16 mouse cellular contexts compared by ENCODE assay signal in the genomic region with DNA sequence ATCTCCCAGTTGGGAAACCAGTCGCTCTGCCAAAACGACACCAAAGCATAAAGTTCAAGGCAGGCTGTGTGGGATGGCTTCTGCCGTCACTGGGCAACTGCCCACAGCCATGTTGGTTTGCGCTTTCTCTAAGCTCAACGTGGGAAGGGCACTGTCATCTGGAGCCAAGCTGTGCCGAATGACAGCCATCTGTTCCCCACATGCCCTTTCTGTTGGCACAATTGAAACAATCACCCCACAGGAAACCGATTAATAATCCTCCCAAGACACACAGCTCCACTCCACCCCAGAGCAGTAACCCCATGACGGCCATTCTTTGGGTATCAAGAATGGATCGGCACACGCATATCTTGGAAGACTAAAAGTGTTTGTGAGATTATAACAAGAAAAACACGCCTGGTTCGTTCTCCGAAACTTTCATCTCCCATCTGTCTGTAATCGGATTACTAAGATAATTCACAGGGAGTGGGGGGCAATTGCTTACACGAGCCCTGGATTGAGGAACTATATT. TPM values are rescaled to one million over a fixed set of nuclear protein-coding genes. Genes with fewer than 3 reads are reported as not detected.
DNase-seq lines count a peak whose midpoint lies in the region; ATAC-seq and TF ChIP-seq lines count a peak whose summit lies in the region.
"Had no signal": no experiment of that assay in that cellular context is flagged by ENCODE, and none has a peak within 500 bp of the region (broad histone marks: within the 10 kb centered on the region; RNA-seq: fewer than 3 reads in every experiment).

No protein-coding gene starts in this region.

- no peaks in the 10 kb centered on the region for H3K27me3 ChIP-seq in forebrain, embryonic 11.5 days (ENCODE audit: control insufficient read depth, insufficient read depth, low read length)
- H3K27me3 ChIP-seq in forebrain, embryonic 10.5 days (ENCODE audit: poor library complexity, severe bottlenecking), result no peaks in the 10 kb centered on the region
- H3K27me3 ChIP-seq in cerebellum, adult 2 months (ENCODE audit: control insufficient read depth, insufficient read depth, low read length), result no peaks in the 10 kb centered on the region
- H3K27me3 ChIP-seq in hindbrain, embryonic 12.5 days, result no peaks in the 10 kb centered on the region
- no peaks in the 10 kb centered on the region for H3K27me3 ChIP-seq in intestine, embryonic 15.5 days (replicated peaks)
- H3K27me3 ChIP-seq: limb, embryonic 12.5 days; neural tube, embryonic 13.5 days; stomach, embryonic 15.5 days had no signal

- no peak overlapping the region for H3K27ac ChIP-seq in forebrain, embryonic 11.5 days (ENCODE audit: low read depth, low read length)
- H3K27ac ChIP-seq in forebrain, embryonic 10.5 days, result no peak overlapping the region
- H3K27ac ChIP-seq in cerebellum, adult 2 months (ENCODE audit: insufficient read depth, low read length), result peak overlapping the region; percentile 95; the same call in 1 of the 2 replicates
- H3K27ac ChIP-seq in hindbrain, embryonic 12.5 days, result no peak overlapping the region
- no peak overlapping the region for H3K27ac ChIP-seq in intestine, embryonic 15.5 days
- H3K27ac ChIP-seq: limb, embryonic 12.5 days; neural tube, embryonic 13.5 days; stomach, embryonic 15.5 days had no signal

- no peaks in the 10 kb centered on the region for H3K4me1 ChIP-seq in forebrain, embryonic 11.5 days (replicated peaks; ENCODE audit: control insufficient read depth, insufficient read depth, low read length)
- H3K4me1 ChIP-seq in forebrain, embryonic 10.5 days, result no peaks in the 10 kb centered on the region
- peaks cover 21% of the 10 kb centered on the region for H3K4me1 ChIP-seq in cerebellum, adult 2 months (ENCODE audit: control insufficient read depth, insufficient read depth, low read length)
- no peaks in the 10 kb centered on the region for H3K4me1 ChIP-seq in hindbrain, embryonic 12.5 days
- H3K4me1 ChIP-seq in intestine, embryonic 15.5 days (replicated peaks), result 0 out of 2 replicates have a peak, but pooled peaks cover 2% of the 10 kb centered on the region
- H3K4me1 ChIP-seq: limb, embryonic 12.5 days; stomach, embryonic 15.5 days had no signal

- H3K4me2 ChIP-seq in forebrain, embryonic 11.5 days (ENCODE audit: low read depth, low read length, severe bottlenecking), result no peak overlapping the region
- no peak overlapping the region for H3K4me2 ChIP-seq in hindbrain, embryonic 12.5 days (replicated peaks)
- H3K4me2 ChIP-seq in intestine, embryonic 15.5 days (replicated peaks), result no peak overlapping the region
- H3K4me2 ChIP-seq: limb, embryonic 12.5 days; neural tube, embryonic 13.5 days; stomach, embryonic 15.5 days had no signal

- H3K9ac ChIP-seq in forebrain, embryonic 11.5 days (ENCODE audit: low read length), result no peak overlapping the region
- no peak overlapping the region for H3K9ac ChIP-seq in hindbrain, embryonic 12.5 days
- H3K9ac ChIP-seq in intestine, embryonic 15.5 days, result no peak overlapping the region
- H3K9ac ChIP-seq: limb, embryonic 12.5 days; neural tube, embryonic 13.5 days; stomach, embryonic 15.5 days had no signal

- DNase-seq in forebrain, embryonic 11.5 days (ENCODE audit: low spot score), result no peak
- DNase-seq in forebrain, embryonic 10.5 days (ENCODE audit: extremely low spot score, low spot score), result no peak
- peak; percentile 90 to 96 for DNase-seq in cerebellum, adult 2 months
- DNase-seq in left cerebral cortex, postnatal 25 days (ENCODE audit: low spot score in 2 of 2), result peak; percentile 7 to 49
- DNase-seq in spleen, postnatal 36 days (ENCODE audit: low spot score in 2 of 2), result no peak
- DNase-seq in lung, postnatal 4 days, result no peak
- DNase-seq: adrenal gland, adult 2 months; gastrocnemius, postnatal 25 days; kidney, adult 11 months; lung, postnatal 10 days had no signal

- peak; percentile 45; the same call in 1 of the 2 replicates for TF ChIP-seq POLR2A in cerebellum, adult 2 months (IDR thresholded peaks at IDR 0.05; ENCODE audit: borderline replicate concordance, insufficient read depth, low read length)

- WGBS in forebrain, embryonic 11.5 days, result 68% methylated on average over 15 of the region's 15 CpGs
- WGBS in forebrain, embryonic 10.5 days, result 79% methylated on average over 15 of the region's 15 CpGs
- 8% methylated on average over 15 of the region's 15 CpGs for WGBS in cerebellum, adult 2 months
- WGBS in hindbrain, embryonic 12.5 days, result 58% methylated on average over 15 of the region's 15 CpGs
- 86% methylated on average over 15 of the region's 15 CpGs for WGBS in intestine, embryonic 15.5 days

- intact Hi-C loops in left cerebral cortex, postnatal 25 days (cut with DNase I), result no loop called here

- TF ChIP-seq CTCF in cerebellum, adult 2 months (IDR thresholded peaks at IDR 0.05; ENCODE audit: borderline replicate concordance, insufficient read depth, low read depth, low read length), result no peak

- H3K9me3 ChIP-seq in forebrain, embryonic 11.5 days (ENCODE audit: control insufficient read depth, low read length), result no peaks in the 10 kb centered on the region
- H3K9me3 ChIP-seq in forebrain, embryonic 10.5 days, result no peaks in the 10 kb centered on the region
- H3K9me3 ChIP-seq in hindbrain, embryonic 12.5 days (replicated peaks), result no peaks in the 10 kb centered on the region
- no peaks in the 10 kb centered on the region for H3K9me3 ChIP-seq in intestine, embryonic 15.5 days
- H3K9me3 ChIP-seq: G1E; limb, embryonic 12.5 days; neural tube, embryonic 13.5 days; stomach, embryonic 15.5 days had no signal

- H3K36me3 ChIP-seq in forebrain, embryonic 11.5 days (ENCODE audit: control insufficient read depth, insufficient read depth, low read length), result no peaks in the 10 kb centered on the region
- no peaks in the 10 kb centered on the region for H3K36me3 ChIP-seq in forebrain, embryonic 10.5 days (replicated peaks)
- no peaks in the 10 kb centered on the region for H3K36me3 ChIP-seq in hindbrain, embryonic 12.5 days
- H3K36me3 ChIP-seq in intestine, embryonic 15.5 days, result no peaks in the 10 kb centered on the region
- H3K36me3 ChIP-seq: G1E; limb, embryonic 12.5 days; neural tube, embryonic 13.5 days; stomach, embryonic 15.5 days had no signal

- H3K4me3 ChIP-seq in forebrain, embryonic 11.5 days (ENCODE audit: low read depth, low read length), result no peak overlapping the region
- H3K4me3 ChIP-seq in forebrain, embryonic 10.5 days, result no peak overlapping the region
- H3K4me3 ChIP-seq in cerebellum, adult 2 months (replicated peaks; ENCODE audit: insufficient read depth, low read depth, low read length), result peak overlapping the region; percentile 0
- H3K4me3 ChIP-seq in hindbrain, embryonic 12.5 days, result no peak overlapping the region
- no peak overlapping the region for H3K4me3 ChIP-seq in intestine, embryonic 15.5 days (replicated peaks)
- H3K4me3 ChIP-seq: limb, embryonic 12.5 days; neural tube, embryonic 13.5 days; stomach, embryonic 15.5 days had no signal

- 0 out of 2 replicates have a peak, but pooled peaks have one; percentile 33 for ATAC-seq in forebrain, embryonic 11.5 days (replicated peaks; ENCODE audit: low FRiP score)
- peak; percentile 60; the same call in 1 of the 2 replicates for ATAC-seq in hindbrain, embryonic 12.5 days (ENCODE audit: low FRiP score)
- no peak for ATAC-seq in intestine, embryonic 15.5 days

RNA-seq across cellular contexts. Expression of gene Foxn2, which starts 52.0 kb away (rescaled TPM):
- polyA plus RNA-seq in forebrain, embryonic 11.5 days (2014; fragmentation: Nextera tagmentation; extraction: Ambion mirVana), result 7.1 and 9.5 TPM in 2 replicates
- polyA plus RNA-seq in forebrain, embryonic 10.5 days (2016; fragmentation: Nextera tagmentation; extraction: Ambion mirVana), result 14.3 and 14.5 TPM in 2 replicates
- polyA plus RNA-seq in cerebellum, adult 2 months (2012; rRNA removed), result 20.1 and 21.5 TPM in 2 replicates
- 13.4 and 15.2 TPM in 2 replicates for polyA plus RNA-seq in hindbrain, embryonic 12.5 days (2016; fragmentation: Nextera tagmentation; extraction: Ambion mirVana)
- 10 to 100 TPM; 15.2 to 15.4 TPM for total RNA-seq in left cerebral cortex, postnatal 25 days (2021)
- 16.2 and 16.4 TPM in 2 replicates for polyA plus RNA-seq in intestine, embryonic 15.5 days (2015; fragmentation: Nextera tagmentation; extraction: Ambion mirVana)

Comparison
In these comparisons a context has a peak if more than half of its experiments do, and no peak if none do; other contexts are left out.
1. DNase-seq: peak in cerebellum, adult 2 months (2 of 2) and left cerebral cortex, postnatal 25 days (2 of 2); none in forebrain, embryonic 11.5 days (single experiment), forebrain, embryonic 10.5 days (single experiment), spleen, postnatal 36 days (0 of 2) and lung, postnatal 4 days (0 of 2).